Mouse (Mus musculus): ENCODE data around the gene Tbc1d2b.

The Tbc1d2b gene

DNA sequence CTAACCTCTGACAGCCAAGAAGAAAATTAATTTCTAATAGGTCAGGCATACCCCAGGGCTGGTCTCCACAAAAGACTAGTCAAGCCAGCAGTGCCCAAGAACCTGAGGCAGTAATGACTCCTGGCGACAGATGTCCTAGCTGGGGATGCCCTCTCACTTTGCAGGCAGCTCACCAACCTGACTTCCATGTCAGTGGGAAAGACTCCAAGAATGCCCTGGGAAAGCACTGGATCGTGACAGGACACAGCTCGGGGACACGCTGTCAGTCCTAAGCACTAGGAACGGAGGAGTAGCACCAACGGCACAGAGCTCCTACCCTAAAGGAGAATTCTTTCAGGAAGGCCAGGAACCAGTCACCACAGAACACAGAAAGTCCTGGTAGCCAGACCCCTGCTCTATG lies 28.3 kb downstream of the Tbc1d2b start:
- no peak for DNase-seq (ENCODE audit: low spot score)

DNA sequence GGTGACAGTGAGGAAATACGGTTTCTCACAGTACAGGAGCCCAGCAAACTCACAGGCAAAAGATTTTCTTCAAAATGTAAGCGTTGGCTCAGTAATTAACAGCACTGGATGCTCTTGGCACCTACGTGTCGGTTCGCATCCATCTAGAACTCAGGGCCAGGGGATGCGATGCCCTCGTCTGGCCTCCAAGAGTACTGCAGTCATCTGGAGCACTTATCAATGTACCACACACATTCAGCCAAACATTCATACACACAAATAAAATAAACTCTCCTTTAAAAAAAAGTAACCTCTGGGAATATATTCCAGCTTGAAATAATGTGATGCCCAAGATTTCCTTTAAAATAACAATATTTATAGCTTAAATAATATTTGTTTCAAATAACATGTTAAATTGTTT lies 29.0 kb downstream of the Tbc1d2b start:
- DNase-seq (ENCODE audit: low spot score), result no peak

DNA sequence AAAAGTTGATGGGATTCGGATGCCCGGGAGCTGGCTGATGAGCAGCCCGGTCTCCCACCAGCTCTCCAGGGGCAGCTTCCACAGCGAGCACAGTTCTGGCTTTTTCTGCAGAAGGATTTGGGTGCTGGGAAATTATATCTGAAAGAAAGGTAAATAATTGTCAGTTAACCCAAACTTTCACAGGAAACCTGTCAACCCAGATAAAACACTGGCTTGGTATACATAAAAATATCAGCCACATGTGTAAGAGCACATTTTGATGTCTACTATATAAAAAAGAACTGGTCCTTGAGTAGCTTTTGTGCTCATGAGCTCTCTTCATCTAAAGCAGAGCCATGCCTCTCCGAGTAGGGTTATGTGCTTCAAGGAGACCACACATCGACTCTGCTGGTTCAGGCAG lies 29.6 kb downstream of the Tbc1d2b start:
- no peak for DNase-seq (ENCODE audit: low spot score)

DNA sequence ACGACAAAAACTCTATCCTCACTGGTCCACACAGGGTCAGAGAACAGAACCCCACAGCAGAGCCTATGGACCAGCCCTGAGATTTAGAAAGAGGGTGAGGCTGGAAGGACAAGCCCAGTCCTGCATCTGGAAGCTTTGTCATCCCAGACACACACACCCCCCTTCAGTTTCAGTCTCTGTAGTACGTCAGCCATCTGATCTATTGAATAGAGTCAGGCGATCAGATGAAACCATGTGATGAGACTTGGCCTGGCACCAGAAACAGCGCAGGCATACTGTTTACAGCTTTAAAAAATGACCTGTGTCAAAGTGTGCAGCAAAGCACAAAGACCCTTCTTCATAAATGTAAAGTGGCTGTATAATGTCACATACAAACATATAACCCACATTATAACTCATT lies 30.0 kb downstream of the Tbc1d2b start:
- no peak for DNase-seq (ENCODE audit: low spot score)

DNA sequence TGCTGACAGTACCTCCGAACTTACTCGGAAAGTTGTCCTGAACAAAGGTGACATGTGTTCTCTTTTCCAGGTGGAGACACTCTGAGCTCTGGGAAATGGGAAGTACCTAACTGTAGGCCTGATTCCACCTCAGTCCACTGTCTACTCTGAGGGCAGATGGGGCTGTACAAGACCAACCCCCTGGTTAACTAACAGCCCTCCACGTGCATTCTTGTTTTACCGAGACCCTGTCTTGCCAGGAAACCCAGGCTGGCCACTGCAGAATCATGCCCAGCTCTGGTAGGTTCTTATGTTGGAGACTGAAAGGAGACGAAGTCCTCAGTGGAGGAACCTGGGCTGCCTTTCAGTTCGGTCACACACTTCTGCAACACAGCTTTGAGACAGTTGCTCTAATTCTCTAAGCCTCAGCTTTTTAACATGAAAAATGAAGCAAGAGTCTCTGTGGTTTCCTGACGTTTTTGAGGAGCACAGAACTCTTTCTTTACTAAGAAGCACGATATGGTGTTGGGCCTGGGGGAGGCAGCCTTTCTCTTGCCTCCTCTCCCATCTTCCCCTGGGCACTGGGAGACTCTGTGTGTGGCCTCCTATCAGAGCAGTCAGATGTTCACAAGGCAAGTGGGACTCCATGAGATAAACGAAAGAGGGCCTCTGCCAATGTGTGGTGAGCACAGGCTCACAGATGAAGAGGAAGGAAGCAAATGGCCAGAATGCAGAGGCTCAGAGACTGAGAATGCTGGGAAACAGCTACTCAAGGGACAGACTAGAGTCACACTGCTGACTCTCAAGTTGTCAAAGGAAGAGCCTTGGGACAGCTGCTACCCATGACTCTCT lies 33.2 kb downstream of the Tbc1d2b start:
- no peak for DNase-seq (ENCODE audit: low spot score)

DNA sequence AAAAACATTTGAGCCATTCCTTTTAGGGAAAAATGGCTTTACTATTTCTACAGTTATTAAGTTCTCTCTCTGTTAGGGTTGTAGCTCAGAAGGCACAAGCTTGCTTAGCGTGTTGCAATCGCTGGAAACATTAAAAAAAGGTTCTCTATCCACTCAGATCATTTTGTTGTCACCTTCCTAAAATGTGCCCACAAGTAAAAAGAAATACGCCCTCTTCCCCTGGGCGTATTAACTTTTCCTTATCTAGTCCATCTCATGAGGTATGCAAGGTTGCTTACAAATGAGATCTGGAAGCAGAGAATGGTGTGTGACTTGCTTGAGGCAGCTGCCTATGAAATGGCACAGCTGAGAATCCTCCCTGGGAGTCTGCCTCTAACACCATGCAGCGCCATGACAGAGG lies 33.8 kb downstream of the Tbc1d2b start:
- no peak for DNase-seq (ENCODE audit: low spot score)

DNA sequence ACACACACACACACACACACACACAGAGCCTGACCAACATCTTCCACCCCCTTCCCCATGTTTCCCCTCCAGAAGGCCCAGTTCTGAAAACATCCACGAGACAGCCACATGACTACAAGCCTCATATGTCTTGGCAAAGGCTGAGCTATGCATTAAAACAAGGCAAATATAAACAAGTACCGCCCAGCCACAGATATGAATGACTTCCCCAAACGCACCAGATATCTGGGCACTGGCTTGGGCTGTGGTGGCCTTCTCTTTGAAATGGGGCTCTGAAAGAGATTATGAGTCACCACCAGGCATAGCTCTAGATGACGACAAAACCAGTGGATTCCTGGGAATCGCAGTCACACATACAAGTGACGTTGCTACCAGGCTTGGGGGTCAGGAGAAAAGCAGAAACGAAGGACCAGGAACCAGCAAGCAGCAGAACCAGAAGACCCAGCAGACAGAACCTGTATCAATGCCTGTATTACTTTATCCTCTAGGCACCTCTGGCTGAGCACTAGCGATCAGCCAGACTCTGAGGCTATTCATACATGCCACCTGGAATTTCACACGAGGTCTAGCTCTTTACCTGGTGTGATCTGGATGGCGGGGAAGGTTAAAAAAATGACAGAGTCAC lies 35.2 kb downstream of the Tbc1d2b start:
- no peak for DNase-seq (ENCODE audit: low spot score)

DNA sequence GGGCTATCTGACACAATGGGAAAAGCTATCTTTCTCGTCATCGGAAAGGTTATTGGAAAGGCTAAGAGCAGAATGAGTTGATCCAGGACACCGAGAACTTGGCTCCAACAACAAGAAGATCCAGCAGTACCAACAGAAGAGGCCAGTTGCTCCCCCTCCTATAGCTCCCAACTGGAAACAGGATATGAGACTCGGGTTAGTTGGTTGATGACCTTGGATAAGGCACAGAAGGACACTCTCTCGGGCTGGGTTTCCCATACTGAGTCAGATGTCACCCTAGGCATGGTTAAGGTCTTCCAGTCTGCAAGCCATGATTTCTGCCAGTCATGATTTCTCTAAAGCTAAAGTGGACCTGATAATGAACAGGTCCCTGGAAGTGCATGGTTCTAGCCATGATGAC lies 35.8 kb downstream of the Tbc1d2b start:
- no peak for DNase-seq (ENCODE audit: low spot score)

DNA sequence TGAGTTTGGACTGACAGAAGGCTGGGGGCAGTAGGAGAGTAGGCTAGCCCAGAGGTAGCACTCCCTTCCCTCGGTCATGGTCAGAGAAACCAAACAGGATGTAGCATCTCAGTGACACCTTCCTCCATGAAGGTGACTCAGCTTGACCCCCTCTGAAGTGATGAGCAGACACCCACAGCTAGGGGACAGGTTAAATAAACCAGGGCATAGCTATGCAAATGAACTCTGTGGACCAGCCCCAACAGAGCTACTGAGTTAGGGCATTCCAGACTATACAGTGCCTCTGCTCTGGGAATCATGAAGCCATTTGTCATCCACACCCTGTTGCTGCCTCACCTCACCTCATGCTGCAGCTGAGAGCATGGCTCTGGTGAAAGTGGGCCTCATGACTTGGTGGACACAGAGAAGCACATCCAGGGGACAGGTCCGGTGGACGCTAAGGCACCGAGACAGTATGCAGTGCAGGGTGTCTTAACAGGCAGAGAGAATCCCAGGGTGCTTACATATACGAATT lies 36.6 kb downstream of the Tbc1d2b start:
- DNase-seq (ENCODE audit: low spot score), result no peak

DNA sequence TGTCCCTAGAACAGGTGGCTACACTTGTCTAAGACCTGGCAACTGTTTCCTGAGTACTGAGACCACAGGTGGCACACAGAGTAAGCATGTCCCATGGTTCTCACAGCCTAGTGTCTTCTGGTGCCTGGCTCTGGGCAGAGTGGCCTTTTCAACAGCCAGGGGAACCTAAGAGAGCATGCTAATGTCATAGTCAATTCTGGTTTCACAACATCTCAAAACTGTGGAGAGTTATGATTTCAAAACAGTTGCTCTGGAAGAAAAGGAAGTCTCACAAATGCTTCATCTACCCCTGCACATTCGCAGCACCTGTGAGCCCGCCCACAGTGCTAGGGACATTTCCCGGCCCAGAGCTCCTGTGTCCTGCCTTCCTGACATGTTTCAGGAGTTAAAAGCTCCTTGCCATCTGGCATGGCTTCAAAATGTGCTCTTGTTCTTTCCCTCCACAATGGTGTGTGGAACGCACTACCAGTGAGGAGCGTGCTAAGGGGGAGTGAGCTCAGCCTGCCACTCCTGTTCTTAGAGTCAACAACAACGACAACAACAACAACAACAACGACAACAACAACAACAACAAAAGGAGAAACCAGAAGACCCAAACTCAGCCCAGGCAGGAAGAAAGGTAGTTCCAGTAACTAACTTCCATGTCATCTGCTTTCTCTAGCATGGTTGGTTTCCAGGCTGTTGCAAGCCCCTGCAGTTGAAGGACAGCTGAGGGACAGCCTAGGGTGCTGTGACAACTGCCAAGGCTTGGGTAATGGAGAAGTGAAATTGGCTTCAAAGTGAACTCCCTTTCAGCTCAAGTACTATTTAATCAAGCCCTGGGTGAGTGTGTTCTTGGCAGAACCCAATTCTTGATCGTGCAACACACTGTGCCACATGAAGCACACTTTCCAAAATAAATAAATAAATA lies 37.6 kb downstream of the Tbc1d2b start:
- DNase-seq (ENCODE audit: low spot score), result peak; percentile 39

DNA sequence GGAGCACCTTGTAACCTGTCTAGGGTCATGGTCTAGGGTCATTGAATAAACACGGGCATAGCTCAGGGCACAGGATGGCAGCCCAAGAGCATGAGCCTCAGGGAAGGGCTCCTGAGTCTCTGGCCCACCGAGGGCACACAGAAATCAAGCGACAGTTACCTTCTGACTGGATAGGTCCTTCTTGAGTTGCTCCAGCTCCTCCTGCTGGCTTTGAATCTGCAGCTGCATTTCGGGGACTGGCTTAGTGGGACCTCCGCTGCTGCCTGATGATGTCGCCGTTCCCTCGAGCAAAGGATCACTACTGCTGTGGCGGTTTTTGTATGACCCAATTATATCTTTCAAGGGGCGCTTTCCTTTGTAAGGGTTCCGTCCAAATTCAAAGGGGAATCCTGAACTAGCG lies 43.4 kb downstream of the Tbc1d2b start:
- DNase-seq (ENCODE audit: low spot score), result no peak

DNA sequence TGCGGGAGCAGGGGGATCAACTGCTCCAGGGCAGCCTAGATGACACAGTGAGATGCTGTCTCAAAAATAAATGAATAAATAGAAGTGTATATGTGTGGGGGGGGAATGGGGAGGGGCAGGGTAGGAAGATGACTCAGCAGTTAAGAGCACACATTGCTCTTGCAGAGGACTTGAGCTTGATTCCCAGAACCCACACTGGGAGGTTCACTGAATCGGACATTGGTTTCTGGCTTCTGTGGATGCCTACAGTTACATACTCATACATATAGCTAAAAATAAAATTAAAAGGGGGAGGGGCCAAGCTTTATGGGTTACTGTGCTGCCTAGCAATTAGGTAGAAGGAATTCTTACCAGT lies 43.9 kb downstream of the Tbc1d2b start:
- no peak for DNase-seq (ENCODE audit: low spot score)

DNA sequence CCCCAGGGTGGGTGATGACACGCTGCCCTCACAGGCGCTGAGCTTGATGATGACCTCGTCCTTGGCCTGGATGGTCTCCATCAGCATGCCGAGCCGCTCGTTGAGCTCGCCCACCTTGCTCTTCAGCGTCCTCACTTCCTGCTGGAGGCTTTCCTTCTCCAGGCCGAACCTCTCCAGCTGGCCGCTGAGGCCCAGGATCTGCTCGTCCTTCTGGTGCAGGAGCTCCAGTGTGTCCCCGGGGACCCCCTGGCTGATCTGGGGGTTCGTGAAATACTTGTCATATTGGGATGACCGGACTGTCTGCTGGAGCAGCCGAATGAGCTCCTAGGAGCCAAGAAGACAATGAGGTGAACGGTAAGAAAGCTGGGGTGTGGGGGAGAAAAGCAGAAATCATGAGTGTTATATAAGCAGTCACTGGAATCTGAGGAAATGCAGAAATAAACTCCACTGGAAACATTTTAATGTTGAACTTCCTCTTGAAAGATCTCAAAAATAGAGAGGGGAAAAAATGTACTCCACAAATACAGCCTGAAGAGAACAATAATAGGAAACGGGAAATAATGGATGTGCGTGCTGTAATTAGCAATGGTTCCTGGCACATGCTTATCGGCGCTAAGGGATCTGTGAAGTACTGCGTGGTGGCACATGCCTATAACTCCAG lies 44.4 kb downstream of the Tbc1d2b start:
- peak; percentile 46 for DNase-seq (ENCODE audit: low spot score)

DNA sequence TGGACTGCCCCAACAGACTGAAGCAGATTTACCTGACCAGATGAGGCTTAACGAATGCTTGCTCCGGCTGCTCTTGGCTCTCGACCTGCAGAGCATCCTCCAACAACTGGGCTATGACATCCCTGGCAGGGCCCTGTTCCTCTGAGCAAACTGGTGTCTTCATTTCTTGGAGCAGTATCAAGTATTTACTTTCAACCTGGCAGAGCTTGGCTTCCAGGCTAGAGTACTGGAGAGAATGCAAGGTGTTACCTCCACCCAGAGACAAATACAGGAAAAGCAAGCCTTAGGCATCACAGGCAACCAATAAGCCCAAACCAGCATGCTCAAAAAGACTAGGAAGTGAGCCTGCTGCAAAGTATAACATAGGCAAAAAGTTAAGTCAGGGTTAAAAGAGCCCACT lies 48.3 kb downstream of the Tbc1d2b start:
- no peak for DNase-seq (ENCODE audit: low spot score)

DNA sequence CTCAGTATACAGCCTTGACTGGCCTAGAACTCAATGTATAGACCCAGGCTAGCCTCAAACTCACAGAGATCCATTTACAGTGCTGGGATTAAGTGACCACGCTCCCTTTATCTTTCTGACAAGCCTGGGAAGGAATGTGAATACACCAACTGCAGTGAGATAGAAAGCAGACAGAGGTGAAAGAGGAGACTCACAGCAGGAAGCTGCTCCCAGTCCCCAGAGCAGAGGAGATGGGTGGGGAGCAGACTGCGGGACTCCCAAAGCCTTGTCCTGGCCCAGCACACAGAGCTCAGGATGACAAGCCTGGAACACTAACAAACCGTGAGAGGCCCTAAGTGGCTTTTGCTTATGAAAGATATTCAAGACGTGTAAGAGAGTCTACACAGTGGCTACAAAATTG lies 53.1 kb downstream of the Tbc1d2b start:
- no peak for DNase-seq (ENCODE audit: low spot score)

DNA sequence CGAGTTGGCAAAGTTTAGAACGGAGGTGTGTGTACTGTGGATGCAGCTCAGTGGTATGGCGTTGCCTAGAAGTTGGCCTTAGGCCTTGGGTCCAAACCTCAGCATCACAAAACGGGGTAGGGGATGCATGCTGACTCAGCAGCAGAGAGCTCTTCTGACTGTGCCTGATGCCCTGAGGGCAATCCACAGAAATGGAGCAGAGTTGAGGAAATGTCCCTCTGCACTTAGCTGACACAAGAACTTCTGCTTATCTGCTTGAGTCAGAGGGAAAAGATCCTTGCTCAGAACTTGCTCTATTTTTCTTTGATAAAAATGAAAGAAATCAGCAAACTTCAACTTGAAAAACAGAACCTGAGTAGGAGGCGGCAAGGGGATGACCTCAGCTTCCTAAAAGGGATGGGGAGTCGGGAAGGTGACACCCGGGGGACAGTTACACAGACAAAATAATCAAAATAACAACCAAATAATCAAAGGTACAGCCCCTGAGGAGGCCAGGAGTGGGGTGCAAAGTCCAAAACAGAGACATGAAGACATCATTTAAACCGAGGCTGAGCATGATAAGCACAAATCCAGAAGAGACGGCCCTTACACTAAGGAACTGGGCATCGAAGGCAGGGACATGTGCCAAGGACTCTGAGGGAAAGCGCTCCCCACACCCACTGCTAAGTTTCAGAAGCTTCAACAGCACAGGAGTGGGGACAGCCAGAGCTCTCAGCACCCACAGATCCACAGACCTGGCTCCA lies 54.2 kb downstream of the Tbc1d2b start:
- no peak for DNase-seq (ENCODE audit: low spot score)

DNA sequence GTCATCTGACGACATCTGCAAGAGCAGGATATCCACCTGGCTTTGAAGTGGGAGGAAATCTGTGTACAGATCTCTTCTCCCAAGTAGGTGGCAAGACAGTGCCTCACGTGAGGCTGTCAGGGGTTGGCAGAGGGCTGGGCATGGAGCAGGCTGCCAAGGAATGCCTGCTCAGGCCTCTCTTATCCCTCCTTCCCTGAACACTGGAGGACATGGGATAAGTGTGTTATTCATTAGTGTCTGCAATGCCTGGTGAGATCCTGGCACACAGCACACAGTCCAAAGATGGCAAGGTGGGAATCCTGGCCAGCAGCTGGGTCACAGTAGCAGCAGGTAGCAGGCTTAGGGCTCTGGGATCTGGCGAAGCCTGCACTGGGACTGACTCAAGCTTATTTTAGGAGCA lies 57.5 kb downstream of the Tbc1d2b start:
- DNase-seq (ENCODE audit: low spot score), result no peak

DNA sequence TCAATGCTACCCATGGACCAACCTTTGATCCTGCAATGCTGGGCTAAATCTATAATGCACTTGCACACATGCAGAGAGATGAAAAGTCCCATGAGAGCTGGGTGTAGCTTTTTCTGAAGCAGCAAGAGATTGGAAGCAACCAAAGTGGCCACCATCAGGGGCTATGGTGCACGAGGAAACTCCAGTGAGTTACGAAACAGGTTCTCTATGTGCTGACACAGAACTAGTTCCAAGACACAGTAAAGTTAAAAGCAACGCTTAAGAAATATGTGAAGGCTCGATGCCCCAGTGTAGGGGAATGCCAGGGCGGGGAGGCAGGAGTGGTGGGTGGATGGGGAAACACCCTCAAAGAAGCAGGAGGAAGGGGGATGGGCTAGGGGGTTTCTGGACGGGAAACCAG lies 61.9 kb downstream of the Tbc1d2b start:
- DNase-seq (ENCODE audit: low spot score), result no peak

DNA sequence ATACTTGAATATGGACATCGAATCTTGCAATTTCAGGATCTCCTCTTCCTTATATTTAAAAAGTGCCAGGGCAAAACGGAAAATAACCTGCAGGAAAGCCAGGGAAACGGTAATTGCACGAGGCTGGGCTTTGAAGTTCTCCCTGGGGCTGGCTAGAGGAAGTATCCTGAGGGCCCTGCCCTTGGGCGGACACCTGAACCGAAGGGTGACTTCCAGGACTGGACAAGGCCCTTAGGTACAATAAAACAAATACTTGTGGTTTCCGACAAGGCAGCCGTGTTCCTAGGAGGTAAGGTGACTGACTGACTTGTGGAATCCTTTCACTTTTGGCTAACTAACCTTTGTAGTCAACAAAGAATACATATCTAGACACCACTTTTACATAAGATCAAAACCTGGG lies 62.8 kb downstream of the Tbc1d2b start:
- peak; percentile 43 for DNase-seq (ENCODE audit: low spot score)

DNA sequence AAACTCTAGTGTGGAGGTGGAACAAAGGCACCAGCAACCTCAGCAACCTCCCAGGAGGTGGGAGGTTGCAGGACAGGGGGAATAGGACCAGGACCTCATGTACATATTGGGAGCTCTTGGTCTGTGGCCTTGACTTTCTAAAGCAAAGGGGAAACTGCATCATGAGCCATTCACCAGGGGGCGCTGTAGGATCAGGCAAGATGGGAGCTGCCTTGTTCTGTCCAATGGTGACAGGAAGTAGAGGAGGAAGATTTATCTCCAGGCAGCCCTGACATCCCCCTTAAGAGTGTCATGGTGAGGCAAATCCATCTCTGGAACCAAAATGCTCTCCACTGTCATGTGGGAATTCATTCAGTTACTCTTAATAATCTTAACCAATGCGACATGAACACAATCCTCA lies 64.1 kb downstream of the Tbc1d2b start:
- DNase-seq (ENCODE audit: low spot score), result peak; percentile 78

DNA sequence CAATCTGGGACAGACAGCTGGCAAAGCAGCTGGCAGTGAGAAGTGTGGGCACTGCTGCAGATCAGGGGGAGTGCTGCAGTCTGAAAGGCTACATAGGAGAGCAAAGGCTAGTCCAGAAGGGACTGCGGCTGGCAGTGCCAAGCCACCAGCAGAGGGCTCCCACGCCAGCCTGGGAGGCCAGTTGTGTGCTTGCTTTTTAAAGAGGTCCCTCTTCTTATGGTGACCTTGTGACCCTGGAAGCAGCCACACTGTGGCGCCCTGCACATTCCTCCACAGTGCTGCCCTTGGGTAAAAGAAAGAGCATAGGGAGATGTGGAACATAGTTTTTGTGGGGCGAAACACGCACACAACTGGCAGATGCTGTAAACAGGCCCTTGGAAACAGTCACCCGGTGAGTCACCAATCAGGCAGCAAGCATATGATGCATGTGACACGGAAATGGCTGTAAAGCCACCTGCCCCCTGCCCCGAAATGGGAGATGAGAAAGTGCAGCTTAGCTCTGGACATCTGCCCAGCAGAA lies 66.1 kb downstream of the Tbc1d2b start:
- DNase-seq (ENCODE audit: low spot score), result no peak

Measured in lung, postnatal 25 days (tissue).